Mouse (Mus musculus): Measurements from ENCODE around the gene Ror1. TPM values are rescaled to one million over a fixed set of nuclear protein-coding genes. Genes with fewer than 3 reads are reported as not detected.

Ror1 gene
- polyA plus RNA-seq, 1 experiment from 2014 or later: 2.5 TPM

- WGBS: 40% methylated on average over 3 of the region's 3 CpGs
- Histone ChIP-seq H3K9ac (ENCODE audit: low read depth, low read length) (no peak overlapping the region), H3K27me3 (replicated peaks; ENCODE audit: control insufficient read depth, insufficient read depth, low read length) (no peaks in the 10 kb centered on the region), H3K4me2 (replicated peaks; ENCODE audit: low read depth) (no peak overlapping the region), H3K27ac (ENCODE audit: low read depth, low read length) (no peak overlapping the region), H3K36me3 (ENCODE audit: control insufficient read depth, insufficient read depth) (no peaks in the 10 kb centered on the region), H3K4me1 (replicated peaks; ENCODE audit: control insufficient read depth, insufficient read depth, low read length) (no peaks in the 10 kb centered on the region; the same call in 1 of the 2 replicates), H3K9me3 (ENCODE audit: control insufficient read depth) (no peaks in the 10 kb centered on the region), H3K4me3 (ENCODE audit: low read depth, low read length) (no peak overlapping the region)
- no peak for ATAC-seq
- TF ChIP-seq CTCF (IDR thresholded peaks at IDR 0.05; ENCODE audit: low read depth): no peak
These were observed 27.9 kb downstream of the Ror1 start for GRCm38 (mm10) chr4:100123519-100123918.

- H3K27ac ChIP-seq (ENCODE audit: low read depth, low read length): no peak overlapping the region
- H3K4me3 ChIP-seq (ENCODE audit: low read depth, low read length): no peak overlapping the region
- H3K9ac ChIP-seq (ENCODE audit: low read depth, low read length): no peak overlapping the region
- H3K4me2 ChIP-seq (replicated peaks; ENCODE audit: low read depth): no peak overlapping the region
- no peak for TF ChIP-seq CTCF (IDR thresholded peaks at IDR 0.05; ENCODE audit: low read depth)
- no peaks in the 10 kb centered on the region; the same call in 1 of the 2 replicates for H3K4me1 ChIP-seq (replicated peaks; ENCODE audit: control insufficient read depth, insufficient read depth, low read length)
- H3K27me3 ChIP-seq (replicated peaks; ENCODE audit: control insufficient read depth, insufficient read depth, low read length): no peaks in the 10 kb centered on the region
- no peaks in the 10 kb centered on the region for H3K9me3 ChIP-seq (ENCODE audit: control insufficient read depth)
- no peak for ATAC-seq
- H3K36me3 ChIP-seq (ENCODE audit: control insufficient read depth, insufficient read depth): no peaks in the 10 kb centered on the region
These were observed 28.5 kb downstream of the Ror1 start for GRCm38 (mm10) chr4:100124056-100124455.

- Histone ChIP-seq H3K27ac (ENCODE audit: low read depth, low read length) (no peak overlapping the region), H3K27me3 (replicated peaks; ENCODE audit: control insufficient read depth, insufficient read depth, low read length) (no peaks in the 10 kb centered on the region), H3K9me3 (ENCODE audit: control insufficient read depth) (no peaks in the 10 kb centered on the region), H3K4me1 (replicated peaks; ENCODE audit: control insufficient read depth, insufficient read depth, low read length) (no peaks in the 10 kb centered on the region; the same call in 1 of the 2 replicates), H3K4me2 (replicated peaks; ENCODE audit: low read depth) (no peak overlapping the region), H3K4me3 (ENCODE audit: low read depth, low read length) (no peak overlapping the region), H3K9ac (ENCODE audit: low read depth, low read length) (no peak overlapping the region), H3K36me3 (ENCODE audit: control insufficient read depth, insufficient read depth) (no peaks in the 10 kb centered on the region)
- no peak for TF ChIP-seq CTCF (IDR thresholded peaks at IDR 0.05; ENCODE audit: low read depth)
- WGBS: 72% methylated on average over 1 of the region's 1 CpGs
- ATAC-seq: no peak
These were observed 29.3 kb downstream of the Ror1 start for GRCm38 (mm10) chr4:100124935-100125334.

GRCm38 (mm10) chr4:100126531-100127310 is 31.1 kb downstream of the Ror1 start:
- no peaks in the 10 kb centered on the region for H3K27me3 ChIP-seq (replicated peaks; ENCODE audit: control insufficient read depth, insufficient read depth, low read length)

GRCm38 (mm10) chr4:100128026-100128922 is 32.7 kb downstream of the Ror1 start:
- H3K4me3 ChIP-seq (ENCODE audit: low read depth, low read length): no peak overlapping the region
- no peak overlapping the region for H3K4me2 ChIP-seq (replicated peaks; ENCODE audit: low read depth)
- H3K9me3 ChIP-seq (ENCODE audit: control insufficient read depth): no peaks in the 10 kb centered on the region
- 89% methylated on average over 12 of the region's 12 CpGs for WGBS
- no peaks in the 10 kb centered on the region; the same call in 1 of the 2 replicates for H3K4me1 ChIP-seq (replicated peaks; ENCODE audit: control insufficient read depth, insufficient read depth, low read length)
- no peak for ATAC-seq
- no peak for TF ChIP-seq CTCF (IDR thresholded peaks at IDR 0.05; ENCODE audit: low read depth)
- no peak overlapping the region for H3K27ac ChIP-seq (ENCODE audit: low read depth, low read length)
- H3K36me3 ChIP-seq (ENCODE audit: control insufficient read depth, insufficient read depth): no peaks in the 10 kb centered on the region
- no peak overlapping the region for H3K9ac ChIP-seq (ENCODE audit: low read depth, low read length)
- no peaks in the 10 kb centered on the region for H3K27me3 ChIP-seq (replicated peaks; ENCODE audit: control insufficient read depth, insufficient read depth, low read length)

More at GRCm38 (mm10) chr4:100126531-100127310, 31.1 kb downstream of the Ror1 start:
- Histone ChIP-seq H3K4me1 (replicated peaks; ENCODE audit: control insufficient read depth, insufficient read depth, low read length) (no peaks in the 10 kb centered on the region; the same call in 1 of the 2 replicates), H3K9ac (ENCODE audit: low read depth, low read length) (no peak overlapping the region), H3K4me3 (ENCODE audit: low read depth, low read length) (no peak overlapping the region), H3K9me3 (ENCODE audit: control insufficient read depth) (no peaks in the 10 kb centered on the region), H3K4me2 (replicated peaks; ENCODE audit: low read depth) (no peak overlapping the region), H3K27ac (ENCODE audit: low read depth, low read length) (no peak overlapping the region), H3K36me3 (ENCODE audit: control insufficient read depth, insufficient read depth) (no peaks in the 10 kb centered on the region)
- WGBS: 84% methylated on average over 12 of the region's 12 CpGs
- ATAC-seq: no peak
- TF ChIP-seq CTCF (IDR thresholded peaks at IDR 0.05; ENCODE audit: low read depth): no peak

DNA sequence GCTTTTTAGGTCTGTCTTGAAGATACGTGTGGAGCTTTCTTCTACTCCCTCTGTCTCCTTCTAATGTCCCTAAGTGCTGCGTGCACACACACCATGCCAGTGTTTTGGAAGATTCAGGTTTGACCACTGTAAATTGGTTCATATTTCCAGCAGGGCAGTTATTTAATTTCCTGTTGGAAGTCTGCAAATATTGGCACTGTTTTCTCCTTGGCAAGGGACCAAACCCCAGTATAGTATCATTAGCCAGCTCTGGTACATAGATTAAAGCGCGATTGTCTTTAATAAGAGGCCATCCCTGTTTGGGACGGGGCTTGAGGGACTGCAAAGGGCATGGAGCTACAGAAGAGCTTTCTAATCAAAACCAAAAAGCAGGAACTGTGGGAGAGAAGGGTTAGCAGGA is 33.6 kb downstream of the Ror1 start:
- no peak for ATAC-seq
- Histone ChIP-seq H3K36me3 (ENCODE audit: control insufficient read depth, insufficient read depth) (no peaks in the 10 kb centered on the region), H3K4me1 (replicated peaks; ENCODE audit: control insufficient read depth, insufficient read depth, low read length) (no peaks in the 10 kb centered on the region), H3K9ac (ENCODE audit: low read depth, low read length) (no peak overlapping the region), H3K4me2 (replicated peaks; ENCODE audit: low read depth) (no peak overlapping the region), H3K27ac (ENCODE audit: low read depth, low read length) (no peak overlapping the region), H3K4me3 (ENCODE audit: low read depth, low read length) (no peak overlapping the region), H3K9me3 (ENCODE audit: control insufficient read depth) (no peaks in the 10 kb centered on the region), H3K27me3 (replicated peaks; ENCODE audit: control insufficient read depth, insufficient read depth, low read length) (no peaks in the 10 kb centered on the region)
- 52% methylated on average over 5 of the region's 5 CpGs for WGBS
- no peak for TF ChIP-seq CTCF (IDR thresholded peaks at IDR 0.05; ENCODE audit: low read depth)

Data from intestine, postnatal 0 days (tissue).